Mouse (Mus musculus): ENCODE measurements around the gene Actn2. TPM values are rescaled to one million over a fixed set of nuclear protein-coding genes. Genes with fewer than 3 reads are reported as not detected.

The Actn2 gene
- polyA plus RNA-seq (2015; fragmentation: Nextera tagmentation; extraction: Ambion mirVana), result 13.2 and 17.0 TPM in 2 replicates

DNA sequence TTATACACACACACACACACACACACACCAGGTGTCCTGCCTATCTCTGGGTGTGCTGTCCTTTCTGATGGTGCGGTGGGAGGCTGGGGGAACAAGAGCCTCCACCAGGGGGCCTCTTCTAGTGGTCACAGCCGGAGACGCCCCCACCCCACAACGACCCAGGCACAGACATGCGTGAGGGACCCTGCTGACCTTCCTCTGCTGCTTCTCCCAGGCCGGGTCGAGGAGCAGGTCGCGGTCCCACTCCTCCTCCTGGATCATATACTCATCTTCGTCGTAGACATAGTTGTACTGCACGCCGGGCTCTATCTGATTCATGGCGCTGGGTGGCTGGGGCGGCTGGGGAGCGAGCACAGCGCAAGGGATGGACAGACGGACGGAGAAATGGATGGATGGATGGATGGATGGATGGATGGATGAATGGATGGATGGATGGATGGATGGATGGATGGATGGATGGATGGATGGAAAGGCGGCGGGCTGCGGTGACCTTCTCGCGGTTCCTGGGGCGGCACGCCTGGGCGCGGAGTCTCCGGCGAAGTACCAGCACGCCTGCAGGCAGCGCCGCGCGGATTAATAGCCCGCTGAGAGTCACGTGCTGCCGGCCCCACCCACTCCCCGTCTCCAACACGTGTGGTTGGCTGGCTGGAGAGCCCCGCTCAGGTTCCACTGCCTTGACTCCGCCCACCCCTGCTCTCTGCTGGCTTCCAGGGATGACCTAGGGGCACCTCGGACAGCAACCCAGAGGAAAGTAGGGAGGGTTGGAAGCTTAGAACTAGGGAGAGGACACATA lies at the start of gene Actn2:
TSS of gene Actn2 (minus strand) at position 578 of the 793 bp plus-strand sequence.
- Histone ChIP-seq H3K27ac (no peak within 1 kb of the TSS), H3K4me1 (peaks cover 5% of the 10 kb centered on the region), H3K4me2 (peak within 1 kb of the TSS; percentile 76), H3K36me3 (no peaks in the 10 kb centered on the region), H3K9me3 (no peaks in the 10 kb centered on the region), H3K4me3 (peak within 1 kb of the TSS; percentile 43), H3K9ac (peak within 1 kb of the TSS; percentile 69), H3K27me3 (peaks cover 4% of the 10 kb centered on the region; the same call in 1 of the 2 replicates)
- WGBS, result under 1% methylated on average over 43 of the region's 43 CpGs
- ATAC-seq (ENCODE audit: insufficient number of reproducible peaks, insufficient read depth, low FRiP score, low TSS enrichment, low read depth), result peak; percentile 91

- no peak overlapping the region for H3K27ac ChIP-seq
- no peak overlapping the region for H3K4me2 ChIP-seq
- no peak for ATAC-seq (ENCODE audit: insufficient number of reproducible peaks, insufficient read depth, low FRiP score, low TSS enrichment, low read depth)
- H3K9ac ChIP-seq, result no peak overlapping the region
- no peak overlapping the region for H3K4me3 ChIP-seq
- no peaks in the 10 kb centered on the region for H3K4me1 ChIP-seq
- H3K9me3 ChIP-seq, result no peaks in the 10 kb centered on the region
- no peaks in the 10 kb centered on the region for H3K36me3 ChIP-seq
- H3K27me3 ChIP-seq, result no peaks in the 10 kb centered on the region
Observed at GRCm38 (mm10) chr13:12386286-12386685, 45.7 kb upstream of the Actn2 start.

GRCm38 (mm10) chr13:12384796-12385195 lies 44.2 kb upstream of the Actn2 start:
- no peak for ATAC-seq (ENCODE audit: insufficient number of reproducible peaks, insufficient read depth, low FRiP score, low TSS enrichment, low read depth)
- H3K9me3 ChIP-seq, result no peaks in the 10 kb centered on the region

DNA sequence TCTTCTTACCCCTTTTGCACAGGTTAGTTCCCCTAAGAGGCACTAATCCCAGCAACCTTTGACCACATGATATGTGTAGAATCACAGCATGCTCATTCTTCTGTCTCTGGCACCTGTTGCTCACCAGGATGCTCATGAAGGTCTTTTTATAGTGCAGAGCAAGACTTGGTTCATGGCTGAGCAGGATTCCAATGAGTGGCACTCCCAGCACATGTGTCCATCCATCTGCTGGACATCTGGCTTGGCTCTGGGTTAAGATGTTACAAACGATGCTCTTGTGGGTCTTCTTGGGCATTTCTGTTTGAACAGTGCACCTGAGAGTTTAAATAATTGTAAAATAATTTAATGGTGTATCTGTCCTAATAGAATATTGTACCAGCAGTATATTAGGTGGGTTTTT lies 36.2 kb upstream of the Actn2 start:
- Histone ChIP-seq H3K9ac (no peak overlapping the region), H3K4me3 (no peak overlapping the region), H3K27me3 (no peaks in the 10 kb centered on the region), H3K9me3 (no peaks in the 10 kb centered on the region; the same call in 1 of the 2 replicates), H3K4me1 (no peaks in the 10 kb centered on the region), H3K4me2 (no peak overlapping the region), H3K36me3 (no peaks in the 10 kb centered on the region), H3K27ac (no peak overlapping the region)
- no peak for ATAC-seq (ENCODE audit: insufficient number of reproducible peaks, insufficient read depth, low FRiP score, low TSS enrichment, low read depth)
- 52% methylated on average over 1 of the region's 1 CpGs for WGBS

More at GRCm38 (mm10) chr13:12384796-12385195, 44.2 kb upstream of the Actn2 start:
- Histone ChIP-seq H3K4me2 (no peak overlapping the region), H3K27ac (no peak overlapping the region), H3K4me1 (no peaks in the 10 kb centered on the region), H3K27me3 (no peaks in the 10 kb centered on the region), H3K36me3 (no peaks in the 10 kb centered on the region), H3K9ac (no peak overlapping the region), H3K4me3 (no peak overlapping the region)

GRCm38 (mm10) chr13:12372755-12373154 lies 32.2 kb upstream of the Actn2 start:
- Histone ChIP-seq H3K27me3 (no peaks in the 10 kb centered on the region), H3K4me3 (no peak overlapping the region), H3K9ac (no peak overlapping the region), H3K36me3 (no peaks in the 10 kb centered on the region), H3K27ac (no peak overlapping the region), H3K4me1 (no peaks in the 10 kb centered on the region), H3K9me3 (no peaks in the 10 kb centered on the region; the same call in 1 of the 2 replicates), H3K4me2 (no peak overlapping the region)
- 88% methylated on average over 3 of the region's 3 CpGs for WGBS
- no peak for ATAC-seq (ENCODE audit: insufficient number of reproducible peaks, insufficient read depth, low FRiP score, low TSS enrichment, low read depth)

GRCm38 (mm10) chr13:12369930-12370329 lies 29.4 kb upstream of the Actn2 start:
- ATAC-seq (ENCODE audit: insufficient number of reproducible peaks, insufficient read depth, low FRiP score, low TSS enrichment, low read depth), result no peak
- H3K4me1 ChIP-seq, result no peaks in the 10 kb centered on the region
- H3K9me3 ChIP-seq, result no peaks in the 10 kb centered on the region; the same call in 1 of the 2 replicates
- WGBS, result 84% methylated on average over 11 of the region's 11 CpGs
- no peak overlapping the region for H3K4me2 ChIP-seq
- no peaks in the 10 kb centered on the region for H3K27me3 ChIP-seq
- H3K36me3 ChIP-seq, result no peaks in the 10 kb centered on the region
- H3K27ac ChIP-seq, result no peak overlapping the region
- no peak overlapping the region for H3K9ac ChIP-seq
- no peak overlapping the region for H3K4me3 ChIP-seq

GRCm38 (mm10) chr13:12369041-12369621 lies 28.6 kb upstream of the Actn2 start:
- Histone ChIP-seq H3K27me3 (no peaks in the 10 kb centered on the region), H3K4me1 (no peaks in the 10 kb centered on the region), H3K4me3 (no peak overlapping the region), H3K9me3 (no peaks in the 10 kb centered on the region), H3K9ac (no peak overlapping the region), H3K4me2 (no peak overlapping the region), H3K27ac (no peak overlapping the region), H3K36me3 (no peaks in the 10 kb centered on the region)
- 66% methylated on average over 8 of the region's 8 CpGs for WGBS
- ATAC-seq (ENCODE audit: insufficient number of reproducible peaks, insufficient read depth, low FRiP score, low TSS enrichment, low read depth), result no peak

DNA sequence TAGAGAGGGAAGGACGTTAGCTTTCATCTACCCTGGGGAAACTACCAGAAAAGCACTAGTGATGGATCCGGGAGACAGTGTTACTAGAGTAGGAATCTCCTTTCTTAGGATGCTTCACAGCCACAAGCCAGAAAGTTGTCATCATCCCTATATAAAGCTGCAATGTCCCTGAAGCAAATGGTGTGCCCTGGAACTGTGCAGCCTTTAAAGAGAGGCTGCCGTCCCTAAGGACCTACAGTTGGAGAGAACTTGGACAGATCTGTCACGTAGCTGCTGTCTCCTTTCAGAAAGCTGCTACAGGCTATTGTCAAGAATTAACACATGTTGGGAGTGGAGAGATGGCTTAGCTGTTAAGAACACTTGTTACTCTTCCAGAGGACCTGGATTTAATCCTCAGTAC lies 20.9 kb upstream of the Actn2 start:
- Histone ChIP-seq H3K36me3 (no peaks in the 10 kb centered on the region), H3K4me1 (no peaks in the 10 kb centered on the region), H3K4me3 (no peak overlapping the region), H3K27me3 (no peaks in the 10 kb centered on the region), H3K9me3 (no peaks in the 10 kb centered on the region), H3K9ac (no peak overlapping the region), H3K27ac (no peak overlapping the region), H3K4me2 (no peak overlapping the region)
- 81% methylated on average over 4 of the region's 4 CpGs for WGBS
- no peak for ATAC-seq (ENCODE audit: insufficient number of reproducible peaks, insufficient read depth, low FRiP score, low TSS enrichment, low read depth)

DNA sequence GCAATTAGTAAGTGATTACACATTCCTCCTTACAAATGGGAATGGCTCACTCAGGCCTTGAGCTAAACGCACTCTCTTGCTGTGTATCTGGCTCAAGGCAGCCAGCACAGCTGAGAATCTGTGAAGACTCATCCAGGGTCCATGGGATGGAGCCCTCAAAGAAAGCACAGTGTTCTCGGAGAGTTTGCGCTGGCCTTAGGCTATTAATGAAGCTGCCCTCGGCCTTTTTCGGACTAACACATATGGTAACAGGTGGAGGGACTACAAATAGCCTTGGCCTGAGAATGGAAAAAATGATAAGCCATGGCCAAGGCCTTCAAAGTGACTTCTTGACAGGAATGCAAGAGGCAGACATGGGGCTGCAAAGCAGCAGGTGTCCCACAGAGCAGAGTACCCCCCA lies 17.0 kb upstream of the Actn2 start:
- no peaks in the 10 kb centered on the region for H3K4me1 ChIP-seq
- no peak overlapping the region for H3K9ac ChIP-seq
- 75% methylated on average over 5 of the region's 5 CpGs for WGBS
- no peaks in the 10 kb centered on the region for H3K9me3 ChIP-seq
- no peak overlapping the region for H3K27ac ChIP-seq
- H3K27me3 ChIP-seq, result no peaks in the 10 kb centered on the region
- no peak overlapping the region for H3K4me3 ChIP-seq
- ATAC-seq (ENCODE audit: insufficient number of reproducible peaks, insufficient read depth, low FRiP score, low TSS enrichment, low read depth), result no peak
- H3K36me3 ChIP-seq, result no peaks in the 10 kb centered on the region
- H3K4me2 ChIP-seq, result no peak overlapping the region

DNA sequence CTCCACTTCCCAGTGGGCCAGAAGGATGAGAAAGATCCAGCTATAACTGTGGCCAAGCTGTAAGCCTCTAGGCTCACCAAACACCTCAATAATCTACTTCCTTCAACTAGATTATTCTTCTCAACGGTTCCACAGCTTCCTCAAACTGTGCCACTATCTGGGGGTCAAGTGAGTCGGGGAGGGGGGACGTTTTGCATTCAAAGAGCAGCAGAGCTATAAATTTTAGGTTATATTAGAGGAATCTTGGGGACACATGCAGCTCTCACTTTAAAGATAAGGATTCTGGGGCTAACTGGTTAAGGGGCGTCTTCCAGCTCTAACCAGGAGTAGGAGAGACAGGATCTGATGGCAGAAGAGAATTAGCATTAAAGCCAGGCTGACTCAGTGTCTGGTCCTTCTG lies 15.6 kb upstream of the Actn2 start:
- H3K4me1 ChIP-seq, result no peaks in the 10 kb centered on the region
- no peaks in the 10 kb centered on the region for H3K27me3 ChIP-seq
- WGBS, result 67% methylated on average over 4 of the region's 4 CpGs

DNA sequence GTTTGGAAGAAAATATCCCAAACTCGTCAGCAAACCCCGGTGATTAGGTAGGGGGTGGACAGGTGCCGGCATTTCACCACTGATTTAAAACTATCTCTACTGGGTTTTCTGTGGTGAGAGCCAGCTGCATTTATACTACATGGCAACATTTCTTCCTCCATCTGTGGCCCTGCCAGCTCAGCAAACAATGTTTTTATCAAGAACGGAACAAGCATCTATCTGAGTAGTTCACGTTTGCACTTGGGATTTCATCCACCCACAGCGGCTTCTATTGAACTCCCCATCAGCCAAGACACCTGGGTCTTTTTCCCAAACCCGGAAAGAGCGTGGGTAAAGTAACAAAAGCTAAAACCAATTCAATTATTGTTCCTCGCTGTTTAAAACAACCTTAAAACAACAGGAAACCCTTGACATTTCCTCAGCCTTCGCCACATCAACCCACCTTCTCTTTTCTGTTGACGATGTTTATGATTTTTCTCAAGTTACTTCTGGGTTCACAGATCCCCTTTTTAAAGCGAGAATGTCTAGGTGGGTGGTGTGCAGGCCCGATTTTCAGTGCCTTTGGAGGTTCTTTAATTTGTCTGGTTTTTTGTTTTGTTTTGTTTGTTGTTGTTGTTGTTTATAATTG lies 8.8 kb upstream of the Actn2 start:
- Histone ChIP-seq H3K4me2 (no peak overlapping the region), H3K9me3 (no peaks in the 10 kb centered on the region; the same call in 1 of the 2 replicates), H3K27ac (no peak overlapping the region), H3K4me1 (no peaks in the 10 kb centered on the region), H3K27me3 (no peaks in the 10 kb centered on the region), H3K4me3 (no peak overlapping the region), H3K9ac (no peak overlapping the region), H3K36me3 (no peaks in the 10 kb centered on the region)
- ATAC-seq (ENCODE audit: insufficient number of reproducible peaks, insufficient read depth, low FRiP score, low TSS enrichment, low read depth), result no peak
- WGBS, result 71% methylated on average over 13 of the region's 13 CpGs

More for the DNA sequence above, 15.6 kb upstream of the Actn2 start:
- no peak for ATAC-seq (ENCODE audit: insufficient number of reproducible peaks, insufficient read depth, low FRiP score, low TSS enrichment, low read depth)
- H3K9ac ChIP-seq, result no peak overlapping the region
- H3K27ac ChIP-seq, result no peak overlapping the region
- H3K36me3 ChIP-seq, result no peaks in the 10 kb centered on the region
- H3K4me2 ChIP-seq, result no peak overlapping the region
- no peak overlapping the region for H3K4me3 ChIP-seq
- no peaks in the 10 kb centered on the region for H3K9me3 ChIP-seq

DNA sequence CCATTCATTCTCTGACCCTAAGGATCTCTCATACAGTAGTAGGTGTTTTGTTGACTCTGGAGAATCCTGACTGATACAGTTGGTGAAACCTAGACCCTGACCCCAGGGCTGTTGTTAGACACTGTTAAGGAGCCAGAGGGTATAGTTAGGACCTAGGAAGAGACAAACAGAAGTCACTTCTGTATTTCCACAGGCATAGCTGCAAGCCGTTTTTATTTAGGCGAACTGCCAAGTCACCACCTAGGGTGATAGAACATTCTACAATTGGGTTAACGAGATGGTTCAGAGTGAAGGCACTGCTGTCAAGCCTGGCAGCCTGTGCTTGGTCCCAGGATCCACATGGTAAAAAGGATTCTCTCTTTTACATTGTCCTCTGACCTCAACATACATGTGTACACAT lies 6.3 kb upstream of the Actn2 start:
- H3K4me3 ChIP-seq, result no peak overlapping the region
- H3K4me1 ChIP-seq, result no peaks in the 10 kb centered on the region
- no peaks in the 10 kb centered on the region for H3K27me3 ChIP-seq
- no peak overlapping the region for H3K9ac ChIP-seq
- no peak overlapping the region for H3K27ac ChIP-seq
- no peaks in the 10 kb centered on the region; the same call in 1 of the 2 replicates for H3K9me3 ChIP-seq
- H3K4me2 ChIP-seq, result no peak overlapping the region
- no peaks in the 10 kb centered on the region for H3K36me3 ChIP-seq
- 83% methylated on average over 3 of the region's 3 CpGs for WGBS
- no peak for ATAC-seq (ENCODE audit: insufficient number of reproducible peaks, insufficient read depth, low FRiP score, low TSS enrichment, low read depth)
